Mouse (Mus musculus): ENCODE measurements around the gene Pik3ip1.

Pik3ip1 gene

DNA sequence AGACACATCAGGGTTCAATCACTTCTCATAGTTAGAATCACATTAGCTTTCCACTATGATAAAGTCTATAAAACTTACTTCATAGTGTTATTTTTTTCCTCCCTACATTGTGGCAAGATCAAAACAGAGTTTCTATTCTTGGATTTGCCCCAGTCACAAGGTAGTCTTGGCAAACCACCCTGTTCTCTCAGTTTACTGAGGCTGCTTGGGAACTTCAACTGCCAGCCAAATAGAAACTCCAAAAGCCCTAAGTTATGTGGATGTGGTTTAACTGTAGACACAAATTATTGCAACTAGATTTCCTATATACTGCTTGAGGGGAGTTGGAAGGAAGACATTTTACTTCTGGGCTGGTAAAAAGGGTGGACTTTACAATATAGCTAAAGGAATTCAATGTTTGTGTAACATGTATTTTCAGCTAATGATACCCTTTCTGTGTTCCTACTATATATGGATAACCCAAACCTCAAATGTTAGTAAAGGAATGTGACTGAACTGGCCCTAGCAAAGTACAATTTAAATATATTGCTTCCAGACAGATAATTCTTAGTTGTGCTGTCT, at the start of gene Pik3ip1:
Gene Pik3ip1, plus strand, starts transcription at position 511 of the 561 bp plus-strand sequence.
- peak; percentile 73 for DNase-seq (ENCODE audit: low spot score)

DNA sequence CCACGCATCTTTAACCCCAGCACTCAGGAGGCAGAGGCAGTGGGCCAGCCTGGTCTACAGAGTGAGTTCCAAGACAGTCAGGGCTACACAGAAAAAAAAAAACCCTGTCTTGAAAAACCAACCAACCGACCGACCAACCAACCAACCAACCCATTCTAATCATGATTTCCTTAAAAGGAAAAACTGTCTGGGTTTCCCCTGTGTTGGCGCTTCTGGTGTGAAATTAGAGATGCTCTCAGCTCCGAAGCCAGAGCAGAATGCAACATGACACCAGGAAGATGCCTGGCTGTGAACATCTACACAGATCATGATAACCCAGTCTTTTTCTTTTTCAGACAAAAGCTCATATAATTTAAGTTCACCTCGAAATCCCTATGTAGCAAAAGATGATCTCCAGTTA, 47.3 kb upstream of the Pik3ip1 start:
- DNase-seq (ENCODE audit: low spot score) = no peak

GRCm38 (mm10) chr11:3283645-3284044, 46.6 kb upstream of the Pik3ip1 start:
- no peak for DNase-seq (ENCODE audit: low spot score)

- no peak for DNase-seq (ENCODE audit: low spot score)
Measured at GRCm38 (mm10) chr11:3285940-3286339, 44.3 kb upstream of the Pik3ip1 start.

- no peak for DNase-seq (ENCODE audit: low spot score)
Measured at GRCm38 (mm10) chr11:3287131-3287530, 43.1 kb upstream of the Pik3ip1 start.

- no peak for DNase-seq (ENCODE audit: low spot score)
Measured at GRCm38 (mm10) chr11:3287921-3288320, 42.3 kb upstream of the Pik3ip1 start.

DNA sequence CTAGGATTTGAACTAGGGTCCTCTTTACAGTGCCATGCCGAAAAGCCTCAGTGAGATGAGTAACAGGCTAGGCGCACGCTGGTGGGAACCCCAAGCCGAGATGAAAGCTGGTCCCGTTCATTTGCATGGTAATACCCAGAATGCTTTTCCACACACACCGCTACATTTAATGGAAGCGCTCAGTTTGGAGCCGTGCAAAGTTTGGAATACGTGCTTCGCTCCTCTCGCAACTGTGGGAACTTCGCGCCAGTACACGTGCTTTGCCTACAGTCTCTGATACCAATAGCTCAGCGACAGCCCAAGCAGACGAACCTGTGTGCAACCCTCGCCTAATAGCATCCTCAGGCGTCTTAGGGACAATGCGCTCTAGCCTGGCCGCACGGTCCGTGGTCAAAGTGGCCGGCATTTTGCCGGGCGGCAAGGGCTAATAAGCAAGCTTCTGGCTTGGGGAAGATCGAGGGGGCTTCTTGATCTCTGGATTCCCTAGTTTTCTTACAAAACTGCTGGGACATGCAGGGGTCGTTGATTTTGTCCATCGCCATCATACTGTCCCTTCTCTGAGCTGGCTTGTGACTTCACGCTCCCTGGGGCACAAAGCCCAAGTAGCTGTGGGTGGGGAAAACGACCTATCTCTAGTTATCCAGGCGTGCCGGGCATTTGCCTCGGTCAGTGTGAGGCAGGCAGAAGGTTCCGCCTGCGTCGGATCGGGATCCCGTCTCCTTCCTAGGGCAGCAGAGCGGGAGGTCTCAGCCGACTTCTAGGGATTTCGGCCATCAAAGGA, 41.5 kb upstream of the Pik3ip1 start, which contains the start of gene Patz1:
Gene Patz1, plus strand, starts transcription at position 354 of the 781 bp plus-strand sequence.
- peak; percentile 47 for DNase-seq (ENCODE audit: low spot score)

GRCm38 (mm10) chr11:3289302-3289802, 40.8 kb upstream of the Pik3ip1 start:
- no peak for DNase-seq (ENCODE audit: low spot score)

DNA sequence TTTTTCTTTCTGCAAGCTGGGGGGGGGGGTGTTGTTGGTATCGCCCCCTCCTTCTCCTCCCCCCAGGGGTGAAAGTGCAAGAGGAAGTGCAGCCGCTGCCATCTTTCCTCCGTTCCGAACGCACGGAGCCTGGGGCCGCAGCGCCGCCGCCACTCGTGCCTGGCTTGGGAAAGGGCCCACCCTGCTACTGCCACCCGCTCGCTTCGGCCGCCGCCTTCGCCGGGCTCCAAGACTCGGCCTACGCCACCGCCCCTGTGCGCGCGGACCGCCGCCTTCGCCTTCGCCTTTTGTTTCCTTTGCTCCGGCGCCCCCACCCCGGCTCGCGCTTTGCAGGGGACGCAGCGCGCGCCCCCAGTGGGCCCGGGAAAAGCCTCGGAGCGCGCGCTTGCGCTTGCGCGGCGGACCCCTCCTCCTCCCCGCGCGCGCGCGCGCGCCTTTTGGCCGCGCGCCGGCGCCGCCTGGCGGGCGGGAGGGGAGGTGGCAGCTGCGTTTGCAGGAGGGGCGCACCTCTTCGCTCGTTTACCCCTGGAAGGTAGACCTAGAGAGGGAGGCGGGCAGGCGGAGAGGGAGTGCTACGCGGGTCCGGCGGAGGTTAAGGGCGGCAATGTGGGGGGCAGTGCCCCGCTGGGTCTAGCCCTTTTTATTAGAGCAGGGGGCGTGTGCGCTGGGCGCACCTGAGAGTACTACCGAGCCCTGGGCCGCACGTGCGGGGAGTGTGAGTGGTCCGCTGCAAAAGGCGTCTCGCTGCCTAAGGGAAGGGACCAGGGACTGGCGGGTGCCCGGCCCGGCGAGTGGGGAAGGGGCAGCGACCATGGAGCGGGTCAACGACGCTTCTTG, 40.2 kb upstream of the Pik3ip1 start:
- peak; percentile 69 for DNase-seq (ENCODE audit: low spot score)

- DNase-seq (ENCODE audit: low spot score) = peak; percentile 28
Measured at GRCm38 (mm10) chr11:3290640-3291310, 39.4 kb upstream of the Pik3ip1 start.

DNA sequence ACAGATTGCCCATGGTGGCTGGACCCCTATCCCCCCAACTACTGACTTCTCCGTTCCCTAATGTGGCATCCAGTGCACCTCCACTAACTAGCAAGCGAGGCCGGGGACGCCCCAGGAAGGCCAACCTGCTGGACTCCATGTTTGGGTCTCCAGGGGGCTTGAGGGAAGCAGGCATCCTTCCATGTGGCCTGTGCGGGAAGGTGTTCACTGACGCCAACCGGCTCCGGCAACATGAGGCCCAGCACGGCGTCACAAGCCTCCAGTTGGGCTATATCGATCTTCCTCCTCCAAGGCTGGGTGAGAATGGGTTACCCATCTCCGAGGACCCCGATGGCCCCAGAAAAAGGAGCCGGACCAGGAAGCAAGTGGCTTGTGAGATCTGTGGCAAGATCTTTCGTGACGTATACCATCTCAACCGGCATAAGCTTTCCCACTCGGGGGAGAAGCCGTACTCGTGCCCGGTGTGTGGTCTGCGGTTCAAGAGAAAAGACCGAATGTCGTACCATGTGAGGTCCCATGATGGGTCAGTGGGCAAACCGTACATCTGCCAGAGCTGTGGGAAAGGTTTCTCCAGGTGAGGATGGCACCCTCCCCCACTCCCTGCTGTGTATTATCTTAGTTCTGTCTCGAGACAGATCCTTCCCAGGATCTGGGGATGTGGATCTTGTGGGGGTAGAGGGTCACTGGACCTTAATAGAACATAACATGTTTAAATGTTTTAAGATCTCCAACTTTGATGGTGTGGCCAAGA, 38.7 kb upstream of the Pik3ip1 start:
- DNase-seq (ENCODE audit: low spot score) = no peak

DNA sequence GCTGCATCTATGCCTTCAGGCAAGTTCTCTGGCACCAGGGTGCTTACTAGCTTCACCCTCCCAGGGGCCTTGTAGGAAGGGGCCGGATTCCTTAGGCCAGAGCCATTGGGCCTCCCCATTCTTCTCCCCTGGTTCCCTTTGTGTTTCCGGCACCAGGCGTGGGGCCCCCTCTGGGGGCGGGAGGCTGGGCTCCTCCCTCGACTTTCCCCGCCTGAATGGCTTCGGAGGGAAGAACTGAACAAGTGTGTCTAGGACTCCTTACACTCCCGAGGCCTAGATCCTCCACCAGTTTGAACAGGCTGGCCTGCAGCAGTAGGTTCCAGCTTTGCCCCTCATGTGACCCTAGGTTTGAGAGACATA, 38.2 kb upstream of the Pik3ip1 start:
- DNase-seq (ENCODE audit: low spot score) = no peak

GRCm38 (mm10) chr11:3292711-3293249, 37.4 kb upstream of the Pik3ip1 start:
- DNase-seq (ENCODE audit: low spot score) = no peak

DNA sequence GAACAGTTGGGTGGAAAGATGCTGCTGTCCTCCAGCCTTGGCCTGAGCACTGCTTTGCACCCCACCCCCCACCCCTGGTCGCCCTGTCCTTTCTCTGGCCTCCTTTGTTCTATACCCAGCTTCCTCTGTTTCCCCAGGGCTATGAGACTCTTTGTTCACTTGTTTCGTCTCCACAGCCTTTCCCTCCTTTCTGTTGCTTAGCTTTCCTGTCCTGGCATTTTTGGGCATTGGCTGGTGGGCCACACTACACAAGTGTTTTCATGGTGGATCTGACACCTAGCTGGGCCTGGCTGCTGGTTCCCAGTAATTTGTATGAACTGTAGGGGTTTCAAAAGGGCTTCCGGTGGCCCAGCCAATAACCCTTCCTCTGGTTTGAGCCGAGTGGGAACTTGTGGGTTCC, 36.8 kb upstream of the Pik3ip1 start:
- no peak for DNase-seq (ENCODE audit: low spot score)

- no peak for DNase-seq (ENCODE audit: low spot score)
Measured at GRCm38 (mm10) chr11:3294641-3295040, 35.6 kb upstream of the Pik3ip1 start.

DNA sequence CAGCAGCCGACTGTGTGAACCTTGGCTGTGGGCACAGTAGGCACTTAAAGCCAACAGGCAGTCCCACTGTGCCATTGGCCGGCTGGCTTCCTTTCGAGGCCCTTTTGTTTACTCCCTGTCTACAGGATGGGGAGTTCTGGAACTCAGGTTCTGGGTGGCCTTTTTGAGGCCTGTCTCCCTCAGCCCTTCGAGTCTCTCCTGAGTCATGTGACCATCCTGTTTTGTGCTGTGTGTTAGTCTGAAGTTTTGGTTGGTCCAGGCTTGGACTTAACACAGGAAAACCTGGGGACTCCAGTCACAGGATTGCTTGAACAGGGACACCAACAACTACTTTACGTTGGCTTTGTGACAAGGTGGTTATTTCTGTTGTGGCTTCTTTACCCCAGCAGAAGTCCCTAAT, 34.1 kb upstream of the Pik3ip1 start:
- DNase-seq (ENCODE audit: low spot score) = no peak

- no peak for DNase-seq (ENCODE audit: low spot score)
Measured at GRCm38 (mm10) chr11:3297871-3298812, 32.1 kb upstream of the Pik3ip1 start.

DNA sequence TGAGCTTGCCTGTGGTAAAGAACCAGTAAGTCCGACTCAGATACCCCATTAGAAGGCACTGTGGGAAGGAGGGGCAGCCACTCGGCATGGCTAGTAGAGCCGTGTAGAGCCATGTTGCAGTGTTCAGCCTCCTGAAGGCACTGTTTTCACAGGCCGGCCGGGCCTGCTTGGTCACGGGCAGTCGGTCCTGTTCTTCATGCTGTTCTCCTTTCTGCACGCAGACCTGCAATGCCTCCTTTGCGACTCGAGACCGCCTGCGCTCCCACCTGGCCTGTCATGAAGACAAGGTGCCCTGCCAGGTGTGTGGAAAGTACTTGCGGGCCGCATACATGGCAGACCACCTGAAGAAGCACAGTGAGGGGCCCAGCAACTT, 31.4 kb upstream of the Pik3ip1 start:
- DNase-seq (ENCODE audit: low spot score) = no peak

DNA sequence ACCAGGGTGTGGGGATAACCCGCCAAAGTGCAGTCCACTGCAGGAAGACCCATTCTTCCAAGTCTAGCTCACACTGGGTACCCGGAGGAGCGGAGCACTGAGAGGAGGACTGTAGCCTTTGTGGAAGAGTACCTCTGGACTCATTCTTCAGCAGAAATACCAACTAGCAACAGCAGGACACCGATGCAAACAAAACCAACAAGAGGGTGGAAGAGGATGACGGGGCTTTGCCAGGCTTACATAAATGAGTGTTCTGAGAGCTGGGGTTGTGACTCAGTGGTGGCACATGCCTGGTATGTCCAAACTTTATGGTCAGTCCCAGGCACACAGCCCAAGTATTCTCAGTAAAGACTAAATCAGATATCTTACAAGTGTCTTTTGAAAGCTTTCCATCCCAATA, 29.1 kb upstream of the Pik3ip1 start:
- no peak for DNase-seq (ENCODE audit: low spot score)

- no peak for DNase-seq (ENCODE audit: low spot score)
Measured at GRCm38 (mm10) chr11:3302385-3302784, 27.8 kb upstream of the Pik3ip1 start.

Data from adipocyte (in vitro differentiated cells).